Mouse (Mus musculus) heart, adult 11 months (tissue): Measurements from ENCODE around the gene Mlf2.
A peak's percentile ranks its signal among the peaks of the same experiment; 100 is the strongest.
"Not testable (repeated sequence)": the region's sequence is repeated elsewhere in the genome, so short reads cannot be mapped to it uniquely, and the experiment has no call there.

Experiments
- DNase-seq: peaks from one replicate; pipeline ENCODE4 v3.0.0; 2022

The Mlf2 gene

GRCm38 (mm10) chr6:124930754-124931524, at the start of gene Mlf2:
Gene Mlf2 (plus strand): TSS chr6:124931386.
- DNase-seq, result peak; percentile 100

- DNase-seq, result no peak
Measured at GRCm38 (mm10) chr6:124881821-124882220, 49.4 kb upstream of the Mlf2 start.

GRCm38 (mm10) chr6:124883351-124883750, 47.8 kb upstream of the Mlf2 start:
- DNase-seq, result no peak

- peak; percentile 97 for DNase-seq
Measured at GRCm38 (mm10) chr6:124884714-124885500, 46.3 kb upstream of the Mlf2 start.

GRCm38 (mm10) chr6:124885956-124886381, 45.2 kb upstream of the Mlf2 start:
- no peak for DNase-seq

GRCm38 (mm10) chr6:124887986-124888385, 43.2 kb upstream of the Mlf2 start, which contains the start of gene Cd4:
Gene Cd4 (minus strand): TSS chr6:124888221.
- no peak for DNase-seq

- DNase-seq, result no peak
Measured at GRCm38 (mm10) chr6:124888555-124889125, 42.5 kb upstream of the Mlf2 start.

- no peak for DNase-seq
Measured at GRCm38 (mm10) chr6:124890997-124891396, 40.2 kb upstream of the Mlf2 start.

- not testable (repeated sequence) for DNase-seq
Measured at GRCm38 (mm10) chr6:124894113-124894512, 37.1 kb upstream of the Mlf2 start.

- no peak for DNase-seq
Measured at GRCm38 (mm10) chr6:124898359-124898758, 32.8 kb upstream of the Mlf2 start.

GRCm38 (mm10) chr6:124900056-124900800, 31.0 kb upstream of the Mlf2 start:
- DNase-seq, result no peak

GRCm38 (mm10) chr6:124900801-124901480, 30.2 kb upstream of the Mlf2 start:
- peak; percentile 98 for DNase-seq

- no peak for DNase-seq
Measured at GRCm38 (mm10) chr6:124901851-124902250, 29.3 kb upstream of the Mlf2 start.

- peak; percentile 99 for DNase-seq
Measured at GRCm38 (mm10) chr6:124903580-124904151, 27.5 kb upstream of the Mlf2 start.

- peak; percentile 98 for DNase-seq
Measured at GRCm38 (mm10) chr6:124904161-124904981, 26.8 kb upstream of the Mlf2 start.

GRCm38 (mm10) chr6:124904991-124905860, 26.0 kb upstream of the Mlf2 start:
- DNase-seq, result no peak

- DNase-seq, result no peak
Measured at GRCm38 (mm10) chr6:124907767-124908166, 23.4 kb upstream of the Mlf2 start.

- no peak for DNase-seq
Measured at GRCm38 (mm10) chr6:124910032-124910431, 21.2 kb upstream of the Mlf2 start.

- no peak for DNase-seq
Measured at GRCm38 (mm10) chr6:124911533-124912218, 19.5 kb upstream of the Mlf2 start, which contains the start of gene Lag3. Gene Lag3 (minus strand): TSS chr6:124911705.
